Mouse (Mus musculus): ENCODE data around the gene Elmo2.

- TF ChIP-seq CTCF (IDR thresholded peaks at IDR 0.05; ENCODE audit: extremely low read depth, insufficient read depth, low read length) (no peak), POLR2A (IDR thresholded peaks at IDR 0.05; ENCODE audit: extremely low read depth, insufficient read depth, low read length) (no peak)
These were observed 69.0 kb downstream of the Elmo2 start for GRCm38 (mm10) chr2:165257151-165257834.

Data from cortical plate, adult 2 months (tissue).